Mouse (Mus musculus): ENCODE measurements around the gene Nptx1.

DNA sequence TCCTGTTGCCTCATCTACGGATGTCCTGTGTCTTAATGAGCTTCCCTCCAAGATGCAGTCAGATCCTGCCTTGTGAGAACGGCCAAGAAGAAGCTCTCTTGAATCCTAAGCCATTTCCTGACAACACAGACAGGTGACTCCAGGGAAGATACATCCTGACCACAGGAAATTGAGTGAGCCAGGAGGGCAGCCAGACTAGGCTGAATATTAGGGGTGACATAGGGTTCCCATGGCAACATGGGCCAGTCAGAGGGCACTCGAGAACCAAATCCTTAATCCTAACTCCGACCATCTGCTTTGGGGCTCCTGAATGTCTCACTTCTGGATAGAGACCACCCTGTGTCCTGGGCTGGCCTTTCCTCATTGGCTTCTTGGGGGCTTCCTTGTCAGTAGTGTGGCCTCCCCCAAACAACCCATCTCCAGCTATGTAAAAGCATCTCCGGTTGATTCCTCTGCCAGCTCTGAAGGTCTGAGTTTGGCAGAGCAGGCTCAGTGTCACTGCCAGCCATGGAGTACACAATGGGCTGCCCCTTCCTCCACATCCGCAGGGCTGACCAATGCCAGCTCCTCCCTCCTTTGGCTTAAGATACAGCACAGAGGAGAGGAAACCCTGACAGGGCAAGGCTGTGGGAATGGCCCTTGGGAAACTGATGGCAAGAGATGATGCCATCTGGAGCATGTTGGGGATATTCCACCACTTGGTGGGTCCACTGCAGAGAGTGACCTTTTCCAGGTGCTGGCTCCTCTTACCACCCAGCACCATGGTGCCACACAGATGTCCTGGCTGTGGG, 25.4 kb downstream of the Nptx1 start:
- TF ChIP-seq POLR2A (IDR thresholded peaks at IDR 0.05; ENCODE audit: extremely low read depth, insufficient read depth, low read length) (no peak), CTCF (IDR thresholded peaks at IDR 0.05; ENCODE audit: low read depth, low read length) (no peak)
